Mouse (Mus musculus) spleen, adult 10 weeks (tissue): ENCODE data around the gene Defb35. TPM values are rescaled to one million over a fixed set of nuclear protein-coding genes. Genes with fewer than 3 reads are reported as not detected.

Source experiments
- polyA plus RNA-seq: library from polyadenylated mRNA; stranded (reverse); fragments of 350-450 nt; fragmentation: Illumina TruSeq; extraction: RNeasy Lipid Tissue Mini Kit (QIAGEN cat#74804); gene quantifications from one replicate; pipeline ENCODE4 v1.2.3, GENCODE M21; 2015; ENCODE audit warnings: low replicate concordance; ENCODE audit not compliant: insufficient read depth

The Defb35 gene
- not detected for polyA plus RNA-seq

GRCm38 (mm10) chr8:21938052-21938451 is at the start of gene Defb35:
Gene Defb35 (plus strand): TSS chr8:21938352.

GRCm38 (mm10) chr8:21906290-21906689 is 31.9 kb upstream of the Defb35 start, which contains the start of gene Defb11:
Gene Defb11 (minus strand): TSS chr8:21906412.

DNA sequence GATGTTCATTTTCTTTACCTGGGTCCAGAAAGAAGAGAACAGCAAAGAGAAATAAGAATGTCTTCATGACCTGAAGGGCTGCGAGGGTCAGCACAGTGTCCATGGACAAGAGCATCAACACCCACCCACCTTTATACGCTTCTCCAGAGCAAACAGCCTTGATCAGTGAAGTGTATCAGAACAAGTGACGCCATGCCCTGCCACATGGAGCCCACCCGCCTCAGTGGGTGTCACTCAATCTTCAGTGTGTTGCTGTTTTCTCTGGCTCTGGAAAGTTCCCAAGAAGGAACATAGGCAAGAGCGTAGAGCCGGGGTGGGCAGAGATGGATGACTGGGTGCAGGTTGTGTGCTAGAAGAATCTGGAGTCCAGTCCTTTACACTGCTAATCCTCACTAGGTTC is 5.5 kb upstream of the Defb35 start, which contains the start of gene Defb15:
Gene Defb15 (minus strand): TSS at position 101 of the 400 bp plus-strand sequence.

DNA sequence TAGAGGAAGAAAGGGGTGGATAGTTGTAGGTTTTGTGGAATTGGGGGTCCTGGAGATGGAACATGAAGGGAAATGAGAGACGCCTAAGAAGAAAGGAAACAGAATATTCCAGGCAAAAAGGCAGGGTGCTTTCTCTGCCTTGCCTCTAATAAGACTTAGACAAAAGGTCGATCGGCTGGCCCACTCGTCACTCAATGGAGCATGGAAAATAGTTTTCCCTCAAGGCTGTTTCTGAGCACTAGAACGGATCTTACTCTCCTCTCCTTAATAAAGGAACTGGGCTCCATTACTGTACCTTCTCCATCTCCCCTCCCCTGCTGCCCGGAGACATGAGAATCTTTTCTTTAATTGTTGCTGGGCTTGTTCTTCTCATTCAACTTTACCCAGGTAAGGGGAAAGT is 8.3 kb downstream of the Defb35 start, which contains the start of gene Defb13:
Gene Defb13 (plus strand): TSS at position 301 of the 400 bp plus-strand sequence.

GRCm38 (mm10) chr8:21958414-21958813 is 20.3 kb downstream of the Defb35 start, which contains the start of gene Fam90a1a:
Gene Fam90a1a (plus strand): TSS chr8:21958714.

DNA sequence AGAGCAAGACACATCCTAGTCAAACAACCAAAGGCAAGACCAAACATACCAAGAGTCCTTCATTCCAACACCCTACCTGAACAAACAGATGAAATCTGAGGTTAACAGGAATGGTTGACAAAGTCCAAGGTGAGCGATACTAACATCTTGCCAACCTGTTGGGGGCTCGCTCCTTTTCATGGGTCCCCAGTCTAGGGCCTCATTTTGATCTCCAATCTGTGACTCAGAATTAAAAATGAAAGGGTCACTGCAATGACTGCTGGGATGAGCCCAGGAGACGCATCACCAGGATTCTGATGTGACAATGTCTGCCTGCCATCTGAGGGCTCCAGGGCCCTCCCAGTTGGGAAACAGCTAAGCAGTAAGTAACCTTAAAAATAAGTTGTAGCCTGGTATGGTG is 31.3 kb downstream of the Defb35 start, which contains the start of gene Ccdc70:
Gene Ccdc70 (plus strand): TSS at position 301 of the 400 bp plus-strand sequence.

Other genes starting within 250 kb of the Defb35 start
- not detected for gene AY761184, start 234.7 kb upstream of the Defb35 start, polyA plus RNA-seq
- not detected for gene Defa24, start 203.9 kb upstream of the Defb35 start, polyA plus RNA-seq
- not detected for gene Defb50, start 114.8 kb upstream of the Defb35 start, polyA plus RNA-seq
- gene Defb2, start 98.4 kb upstream of the Defb35 start, polyA plus RNA-seq, result not detected
- not detected for gene Defb10, start 79.5 kb upstream of the Defb35 start, polyA plus RNA-seq
- gene Defb9, start 52.9 kb upstream of the Defb35 start, polyA plus RNA-seq, result not detected
- gene Defb11, start 31.9 kb upstream of the Defb35 start, polyA plus RNA-seq, result not detected
- not detected for gene Defb15, start 5.6 kb upstream of the Defb35 start, polyA plus RNA-seq
- gene Defb13, start 8.4 kb downstream of the Defb35 start, polyA plus RNA-seq, result not detected
- not detected for gene Fam90a1a, start 20.4 kb downstream of the Defb35 start, polyA plus RNA-seq
- gene Ccdc70, start 31.4 kb downstream of the Defb35 start, polyA plus RNA-seq, result not detected
- 0.51 TPM for gene Atp7b, start 122.0 kb downstream of the Defb35 start, polyA plus RNA-seq
- gene Alg11, start 122.4 kb downstream of the Defb35 start, polyA plus RNA-seq, result 17.3 TPM
- 0.14 TPM for gene Nek5, start 186.7 kb downstream of the Defb35 start, polyA plus RNA-seq
- gene Nek3, start 228.1 kb downstream of the Defb35 start, polyA plus RNA-seq, result 6.5 TPM
- 9.3 TPM for gene Ckap2, start 247.5 kb downstream of the Defb35 start, polyA plus RNA-seq